Mouse (Mus musculus) myocyte (in vitro differentiated cells): ENCODE data around the gene Rtp3. TPM values are rescaled to one million over a fixed set of nuclear protein-coding genes. Genes with fewer than 3 reads are reported as not detected.

Experiments used
- H3K27me3 ChIP-seq: one replicate; pipeline ENCODE4 v1.6.1; 2011; ENCODE audit not compliant: control insufficient read depth, insufficient read depth, insufficient read length
- H3K36me3 ChIP-seq: one replicate; pipeline ENCODE4 v1.6.1; 2011; ENCODE audit not compliant: control insufficient read depth, insufficient read depth
- H3K4me2 ChIP-seq: one replicate; pipeline ENCODE4 v1.6.1; 2011; ENCODE audit warnings: low read depth, control low read depth
- H3K4me3 ChIP-seq: one replicate; pipeline ENCODE4 v1.5.1; 2011; ENCODE audit warnings: mild to moderate bottlenecking, control low read depth, moderate library complexity
- H3K79me2 ChIP-seq: one replicate; pipeline ENCODE4 v1.6.1; 2011; ENCODE audit not compliant: control insufficient read depth, insufficient read depth
- H3ac ChIP-seq: one replicate; pipeline ENCODE4 v1.6.1; 2011; ENCODE audit not compliant: control insufficient read depth, insufficient read length
- CEBPB ChIP-seq: IDR thresholded peaks from 2 replicates; pipeline ENCODE4 v1.6.1; 2011; ENCODE audit warnings: mild to moderate bottlenecking, moderate library complexity; ENCODE audit not compliant: poor library complexity, insufficient read depth, severe bottlenecking
- E2F4 ChIP-seq: IDR thresholded peaks from one replicate; pipeline ENCODE4 v1.6.1; 2011; ENCODE audit warnings: mild to moderate bottlenecking, control low read depth, moderate library complexity; ENCODE audit not compliant: insufficient read depth
- MAX ChIP-seq: IDR thresholded peaks from one replicate; pipeline ENCODE4 v1.6.1; 2011; ENCODE audit warnings: low read depth, mild to moderate bottlenecking, control low read depth
- MYOD1 ChIP-seq, 3 experiments: IDR thresholded peaks; one replicate each; pipeline ENCODE4 v1.6.1; 2011; ENCODE audit warnings: control low read depth in 2 of 3, low read depth in 2 of 3, mild to moderate bottlenecking in 2 of 3, moderate library complexity in 1 of 3; ENCODE audit not compliant: insufficient read length in 2 of 3, control insufficient read depth in 1 of 3
- MYOG ChIP-seq, 3 experiments: IDR thresholded peaks; one replicate each; pipeline ENCODE4 v1.6.1; 2011; ENCODE audit warnings: control low read depth in 2 of 3, low read depth in 2 of 3, mild to moderate bottlenecking in 2 of 3; ENCODE audit not compliant: insufficient read length in 2 of 3, control insufficient read depth in 1 of 3, insufficient read depth in 1 of 3
- POLR2A ChIP-seq: IDR thresholded peaks from one replicate; pipeline ENCODE4 v1.6.1; 2011; ENCODE audit warnings: low read depth, mild to moderate bottlenecking, control low read depth, moderate library complexity; ENCODE audit not compliant: insufficient read length
- POLR2AphosphoS2 ChIP-seq: IDR thresholded peaks from one replicate; pipeline ENCODE4 v1.6.1; 2011; ENCODE audit warnings: low read depth, control low read depth; ENCODE audit not compliant: insufficient read length
- REST ChIP-seq: IDR thresholded peaks from one replicate; pipeline ENCODE4 v1.6.1; 2011; ENCODE audit warnings: mild to moderate bottlenecking, control low read depth, moderate library complexity; ENCODE audit not compliant: insufficient read depth, insufficient read length
- SRF ChIP-seq: IDR thresholded peaks from one replicate; pipeline ENCODE4 v1.6.1; 2011; ENCODE audit warnings: low read depth; ENCODE audit not compliant: control insufficient read depth, insufficient read length
- TCF12 ChIP-seq: IDR thresholded peaks from one replicate; pipeline ENCODE4 v1.6.1; 2011; ENCODE audit warnings: mild to moderate bottlenecking, control low read depth; ENCODE audit not compliant: poor library complexity, insufficient read depth, severe bottlenecking
- TCF3 ChIP-seq: IDR thresholded peaks from one replicate; pipeline ENCODE4 v1.6.1; 2011; ENCODE audit warnings: low read depth, control low read depth; ENCODE audit not compliant: insufficient read length
- USF1 ChIP-seq: IDR thresholded peaks from one replicate; pipeline ENCODE4 v1.6.1; 2011; ENCODE audit warnings: low read depth, mild to moderate bottlenecking, control low read depth, moderate library complexity
- polyA plus RNA-seq: library from polyadenylated mRNA; unstranded; fragments of >200 nt; fragmentation: generic; extraction: Trizol; gene quantifications from one replicate; pipeline ENCODE4 v1.2.1, GENCODE M21; 2012; ENCODE audit warnings: missing spikeins

Rtp3 gene
- polyA plus RNA-seq, 1 experiment = not detected

GRCm38 (mm10) chr9:110994716-110995172, 4.4 kb upstream of the Rtp3 start:
- H3K4me2 ChIP-seq = peak overlapping the region; percentile 56
- no peak overlapping the region for H3ac ChIP-seq
- no peaks in the 10 kb centered on the region for H3K36me3 ChIP-seq
- peaks cover 8% of the 10 kb centered on the region for H3K27me3 ChIP-seq
- TF ChIP-seq POLR2AphosphoS2 (no peak), TCF12 (no peak), CEBPB (no peak), SRF (no peak), REST (no peak), MYOD1 (IDR thresholded peaks at IDR 0.05; ENCODE audit: control insufficient read depth in 1 of 3, insufficient read length in 2 of 3, low read depth in 2 of 3) (no peak)
- H3K79me2 ChIP-seq = no peaks in the 10 kb centered on the region
- no peak overlapping the region for H3K4me3 ChIP-seq

- Histone ChIP-seq H3ac (no peak overlapping the region), H3K4me2 (no peak overlapping the region), H3K36me3 (no peaks in the 10 kb centered on the region), H3K79me2 (no peaks in the 10 kb centered on the region), H3K4me3 (no peak overlapping the region), H3K27me3 (peaks cover 8% of the 10 kb centered on the region)
- TF ChIP-seq POLR2AphosphoS2 = no peak
- peak; percentile 76 for TF ChIP-seq REST
Measured at GRCm38 (mm10) chr9:110993281-110993709, 2.9 kb upstream of the Rtp3 start.

- H3K27me3 ChIP-seq = peaks cover 8% of the 10 kb centered on the region
- no peak for TF ChIP-seq POLR2AphosphoS2
- no peak for TF ChIP-seq SRF
- no peak for TF ChIP-seq MYOD1 (IDR thresholded peaks at IDR 0.05; ENCODE audit: control insufficient read depth in 1 of 3, insufficient read length in 2 of 3, low read depth in 2 of 3)
- H3K36me3 ChIP-seq = no peaks in the 10 kb centered on the region
- H3K79me2 ChIP-seq = no peaks in the 10 kb centered on the region
- H3K4me3 ChIP-seq = no peak overlapping the region
- no peak overlapping the region for H3K4me2 ChIP-seq
- no peak overlapping the region for H3ac ChIP-seq
Measured at GRCm38 (mm10) chr9:110989543-110989942, 840 bp downstream of the Rtp3 start.

GRCm38 (mm10) chr9:110989141-110989540, 1.2 kb downstream of the Rtp3 start:
- Histone ChIP-seq H3K36me3 (no peaks in the 10 kb centered on the region), H3K4me2 (no peak overlapping the region), H3K79me2 (no peaks in the 10 kb centered on the region), H3ac (no peak overlapping the region), H3K4me3 (no peak overlapping the region), H3K27me3 (peaks cover 8% of the 10 kb centered on the region)
- TF ChIP-seq POLR2AphosphoS2 (no peak), MYOD1 (IDR thresholded peaks at IDR 0.05; ENCODE audit: control insufficient read depth in 1 of 3, insufficient read length in 2 of 3, low read depth in 2 of 3) (no peak), SRF (no peak), USF1 (no peak), E2F4 (no peak), POLR2A (no peak), TCF3 (no peak), MAX (no peak), CEBPB (no peak)

- H3K79me2 ChIP-seq = no peaks in the 10 kb centered on the region
- H3K27me3 ChIP-seq = peaks cover 8% of the 10 kb centered on the region
- no peak overlapping the region for H3K4me3 ChIP-seq
- H3K4me2 ChIP-seq = no peak overlapping the region
- H3K36me3 ChIP-seq = no peaks in the 10 kb centered on the region
- TF ChIP-seq E2F4 (no peak), MYOD1 (IDR thresholded peaks at IDR 0.05; ENCODE audit: control insufficient read depth in 1 of 3, insufficient read length in 2 of 3, low read depth in 2 of 3) (no peak), MAX (no peak), POLR2A (no peak), TCF3 (no peak), USF1 (no peak), SRF (no peak), POLR2AphosphoS2 (no peak), MYOG (IDR thresholded peaks at IDR 0.05; ENCODE audit: control insufficient read depth in 1 of 3, insufficient read depth in 1 of 3, insufficient read length in 2 of 3, low read depth in 2 of 3) (no peak), TCF12 (no peak), CEBPB (no peak), REST (no peak)
- no peak overlapping the region for H3ac ChIP-seq
Measured at GRCm38 (mm10) chr9:110988078-110988477, 2.3 kb downstream of the Rtp3 start.

GRCm38 (mm10) chr9:110987331-110987730, 3.1 kb downstream of the Rtp3 start:
- H3ac ChIP-seq = no peak overlapping the region
- H3K4me2 ChIP-seq = no peak overlapping the region
- H3K36me3 ChIP-seq = no peaks in the 10 kb centered on the region
- no peaks in the 10 kb centered on the region for H3K79me2 ChIP-seq
- peaks cover 7% of the 10 kb centered on the region for H3K27me3 ChIP-seq
- H3K4me3 ChIP-seq = no peak overlapping the region
- no peak for TF ChIP-seq TCF3
- TF ChIP-seq CEBPB = no peak
- TF ChIP-seq MYOD1 (IDR thresholded peaks at IDR 0.05; ENCODE audit: control insufficient read depth in 1 of 3, insufficient read length in 2 of 3, low read depth in 2 of 3) = no peak
- TF ChIP-seq USF1 = no peak
- TF ChIP-seq MAX = no peak
- TF ChIP-seq POLR2AphosphoS2 = no peak
- TF ChIP-seq MYOG (IDR thresholded peaks at IDR 0.05; ENCODE audit: control insufficient read depth in 1 of 3, insufficient read depth in 1 of 3, insufficient read length in 2 of 3, low read depth in 2 of 3) = no peak
- TF ChIP-seq SRF = no peak
- TF ChIP-seq POLR2A = no peak
- no peak for TF ChIP-seq REST
- no peak for TF ChIP-seq TCF12
- TF ChIP-seq E2F4 = no peak
